Mouse (Mus musculus): ENCODE results near the gene Rbm44. TPM values are rescaled to one million over a fixed set of nuclear protein-coding genes. Genes with fewer than 3 reads are reported as not detected.

Gene Rbm44
- polyA plus RNA-seq, 1 experiment from 2014 or later, result 1.3 TPM

- Histone ChIP-seq H3K36me3 (no peaks in the 10 kb centered on the region), H3K27ac (0 out of 2 replicates have a peak overlapping the region, but pooled peaks have one; percentile 86), H3K4me1 (peaks cover 42% of the 10 kb centered on the region), H3K27me3 (ENCODE audit: insufficient read depth, poor library complexity, severe bottlenecking) (no peaks in the 10 kb centered on the region), H3K4me3 (no peak overlapping the region), H3K9me3 (no peaks in the 10 kb centered on the region)
- DNase-seq (ENCODE audit: low spot score), result no peak
- 75% methylated on average over 7 of the region's 7 CpGs for WGBS
These were observed 74.9 kb downstream of the Rbm44 start for GRCm38 (mm10) chr1:91219641-91220321.

DNA sequence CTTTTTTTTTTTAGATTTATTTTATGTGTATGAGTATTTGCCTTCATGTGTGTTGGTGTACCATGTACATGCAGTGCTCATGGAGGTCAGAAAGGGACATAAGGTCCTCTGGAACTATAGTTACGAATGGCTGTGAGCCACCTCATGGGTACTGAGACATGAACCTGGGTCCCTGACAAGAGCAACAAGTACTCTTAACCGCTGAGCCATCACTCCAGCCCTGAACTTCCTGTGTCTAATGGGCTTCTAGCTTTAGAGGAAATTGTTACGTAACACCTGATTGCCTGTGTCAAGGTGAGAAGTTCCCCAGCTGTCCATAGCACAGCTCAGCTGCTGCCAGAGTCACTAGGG, 75.4 kb downstream of the Rbm44 start:
- H3K9me3 ChIP-seq, result no peaks in the 10 kb centered on the region
- no peak for DNase-seq (ENCODE audit: low spot score)
- H3K4me1 ChIP-seq, result peaks cover 37% of the 10 kb centered on the region
- H3K4me3 ChIP-seq, result no peak overlapping the region
- 87% methylated on average over 3 of the region's 3 CpGs for WGBS
- no peaks in the 10 kb centered on the region for H3K36me3 ChIP-seq
- H3K27me3 ChIP-seq (ENCODE audit: insufficient read depth, poor library complexity, severe bottlenecking), result no peaks in the 10 kb centered on the region
- H3K27ac ChIP-seq, result no peak overlapping the region

Other genes starting within 250 kb of the Rbm44 start
- 0.26 and 0.53 TPM in 2 replicates for gene Mlph, start 230.0 kb upstream of the Rbm44 start, polyA plus RNA-seq (2016; fragmentation: Nextera tagmentation; extraction: Ambion mirVana)
- not detected in 2 replicates for gene Prlh, start 192.0 kb upstream of the Rbm44 start, polyA plus RNA-seq (2016; fragmentation: Nextera tagmentation; extraction: Ambion mirVana)
- gene Rab17, start 175.4 kb upstream of the Rbm44 start, polyA plus RNA-seq (2016; fragmentation: Nextera tagmentation; extraction: Ambion mirVana), result 0.71 and 0.94 TPM in 2 replicates
- 91.6 and 129 TPM in 2 replicates for gene Lrrfip1, start 146.4 kb upstream of the Rbm44 start, polyA plus RNA-seq (2016; fragmentation: Nextera tagmentation; extraction: Ambion mirVana)
- gene Ramp1, start 34.7 kb downstream of the Rbm44 start, polyA plus RNA-seq (2016; fragmentation: Nextera tagmentation; extraction: Ambion mirVana), result 16.8 and 24.9 TPM in 2 replicates
- gene Ube2f, start 105.2 kb downstream of the Rbm44 start, polyA plus RNA-seq (2016; fragmentation: Nextera tagmentation; extraction: Ambion mirVana), result 76.9 and 82.8 TPM in 2 replicates
- gene Scly, start 153.2 kb downstream of the Rbm44 start, polyA plus RNA-seq (2016; fragmentation: Nextera tagmentation; extraction: Ambion mirVana), result 21.2 and 21.9 TPM in 2 replicates
- gene Espnl, start 177.0 kb downstream of the Rbm44 start, polyA plus RNA-seq (2016; fragmentation: Nextera tagmentation; extraction: Ambion mirVana), result 0.07 and 0.16 TPM in 2 replicates
- gene Klhl30, start 205.9 kb downstream of the Rbm44 start, polyA plus RNA-seq (2016; fragmentation: Nextera tagmentation; extraction: Ambion mirVana), result 33.1 and 51.1 TPM in 2 replicates
- 2.2 TPM in 2 replicates for gene Erfe, start 221.3 kb downstream of the Rbm44 start, polyA plus RNA-seq (2016; fragmentation: Nextera tagmentation; extraction: Ambion mirVana)